Mouse (Mus musculus) gastrocnemius, postnatal 36 days (tissue): Measurements from ENCODE around the gene Crtap. TPM values are rescaled to one million over a fixed set of nuclear protein-coding genes. Genes with fewer than 3 reads are reported as not detected.
"Not testable (repeated sequence)": the region's sequence is repeated elsewhere in the genome, so short reads cannot be mapped to it uniquely, and the experiment has no call there.

Experiments
- DNase-seq, 2 experiments: peaks; one replicate each; pipeline ENCODE4 v3.0.0; 2022
- intact Hi-C: fragments of 180-260 bp; cut with DNase I; formaldehyde crosslinking; loops from one replicate; pipeline ENCODE4 v1.15.1; 2025
- total RNA-seq, 2 experiments: library from RNA; stranded (reverse); gene quantifications; 2 replicates each; pipeline ENCODE4 v1.2.3; 2021

Gene Crtap
- total RNA-seq, 2 experiments from 2014 or later, result 8.8 to 11.3 TPM

GRCm38 (mm10) chr9:114400588-114400948, 10.1 kb upstream of the Crtap start:
- intact Hi-C loops, result no loop called here
- no peak for DNase-seq

GRCm38 (mm10) chr9:114399680-114400079, 9.2 kb upstream of the Crtap start:
- intact Hi-C loops, result no loop called here
- no peak for DNase-seq

- intact Hi-C loops, result no loop called here
These were observed 4.8 kb upstream of the Crtap start for GRCm38 (mm10) chr9:114395258-114395657.

GRCm38 (mm10) chr9:114394677-114395076, 4.2 kb upstream of the Crtap start:
- DNase-seq, result no peak
- intact Hi-C loops, result no loop called here

More at GRCm38 (mm10) chr9:114395258-114395657, 4.8 kb upstream of the Crtap start:
- DNase-seq, result no peak

GRCm38 (mm10) chr9:114394136-114394535, 3.7 kb upstream of the Crtap start:
- DNase-seq, intact Hi-C loops: not testable (repeated sequence)

- intact Hi-C loops, result no loop called here
These were observed 237 bp upstream of the Crtap start for GRCm38 (mm10) chr9:114390749-114391075.

GRCm38 (mm10) chr9:114389371-114389904, 1.0 kb downstream of the Crtap start:
- DNase-seq, result no peak
- intact Hi-C loops, result no loop called here

More at GRCm38 (mm10) chr9:114390749-114391075, 237 bp upstream of the Crtap start:
- DNase-seq, result no peak

GRCm38 (mm10) chr9:114388701-114389370, 1.6 kb downstream of the Crtap start:
- intact Hi-C loops, result no loop called here
- DNase-seq, result no peak

- intact Hi-C loops, result no loop called here
- no peak for DNase-seq
These were observed 2.2 kb downstream of the Crtap start for GRCm38 (mm10) chr9:114388288-114388687.

GRCm38 (mm10) chr9:114387086-114387485, 3.4 kb downstream of the Crtap start:
- intact Hi-C loops, result no loop called here
- no peak for DNase-seq

- intact Hi-C loops, result no loop called here
These were observed 5.3 kb downstream of the Crtap start for GRCm38 (mm10) chr9:114385160-114385559.

GRCm38 (mm10) chr9:114384691-114385090, 5.8 kb downstream of the Crtap start:
- no peak for DNase-seq
- intact Hi-C loops, result no loop called here

More at GRCm38 (mm10) chr9:114385160-114385559, 5.3 kb downstream of the Crtap start:
- no peak for DNase-seq

- DNase-seq, result no peak
- intact Hi-C loops, result no loop called here
These were observed 7.4 kb downstream of the Crtap start for GRCm38 (mm10) chr9:114382936-114383710.

GRCm38 (mm10) chr9:114380881-114381733, 9.4 kb downstream of the Crtap start:
- intact Hi-C loops, result loop anchor here (2.0 kb wide), 1 partner anchor 62 kb away; no protein-coding TSS in a partner anchor
- no peak for DNase-seq

- intact Hi-C loops, result loop anchor here (2.0 kb wide), 1 partner anchor 61 kb away; no protein-coding TSS in a partner anchor
- DNase-seq, result no peak
These were observed 10.6 kb downstream of the Crtap start for GRCm38 (mm10) chr9:114379871-114380270.

- intact Hi-C loops, result no loop called here
- DNase-seq, result no peak
These were observed 13.3 kb downstream of the Crtap start for GRCm38 (mm10) chr9:114377168-114377567.

GRCm38 (mm10) chr9:114375276-114375962, 15.1 kb downstream of the Crtap start:
- intact Hi-C loops, result no loop called here
- no peak for DNase-seq

- intact Hi-C loops, result loop anchor here (5.0 kb wide), 1 partner anchor 279 kb away; no protein-coding TSS in a partner anchor
- not testable (repeated sequence) for DNase-seq
These were observed 18.8 kb downstream of the Crtap start for GRCm38 (mm10) chr9:114371717-114372116.

- DNase-seq, intact Hi-C loops: not testable (repeated sequence)
These were observed 21.1 kb downstream of the Crtap start for GRCm38 (mm10) chr9:114369389-114369788.

GRCm38 (mm10) chr9:114368471-114368858, 22.0 kb downstream of the Crtap start:
- DNase-seq, result no peak
- intact Hi-C loops, result no loop called here
